Mouse (Mus musculus) forebrain, embryonic 13.5 days (tissue): ENCODE data around the gene Lrriq1. TPM values are rescaled to one million over a fixed set of nuclear protein-coding genes. Genes with fewer than 3 reads are reported as not detected.
A peak's percentile ranks its signal among the peaks of the same experiment; 100 is the strongest.

Source experiments
- ATAC-seq: fragments of 200-750 bp; cut with Nextera tagmentation; 2 replicates; pipeline ENCODE4 v1.8.0; 2017
- H3K27ac ChIP-seq: fragments of 300-500 bp; sonication (generic); 2 replicates; pipeline ENCODE4 v1.5.1; 2015; ENCODE audit warnings: inconsistent platforms, mild to moderate bottlenecking, moderate library complexity
- H3K27me3 ChIP-seq: fragments of 300-500 bp; sonication (generic); 2 replicates; pipeline ENCODE4 v1.6.1; 2015; ENCODE audit warnings: mild to moderate bottlenecking, inconsistent platforms
- H3K36me3 ChIP-seq: fragments of 300-500 bp; sonication (generic); 2 replicates; pipeline ENCODE4 v1.6.1; 2015; ENCODE audit warnings: mild to moderate bottlenecking, inconsistent platforms; ENCODE audit not compliant: poor library complexity, severe bottlenecking
- H3K4me1 ChIP-seq: fragments of 300-500 bp; sonication (generic); 2 replicates; pipeline ENCODE4 v1.6.1; 2015; ENCODE audit warnings: inconsistent platforms
- H3K4me2 ChIP-seq: fragments of 300-500 bp; sonication (generic); 2 replicates; pipeline ENCODE4 v1.6.1; 2015; ENCODE audit warnings: inconsistent platforms, mild to moderate bottlenecking, moderate library complexity
- H3K4me3 ChIP-seq: fragments of 300-500 bp; sonication (generic); 2 replicates; pipeline ENCODE4 v1.5.1; 2015; ENCODE audit warnings: mild to moderate bottlenecking, inconsistent platforms
- H3K9ac ChIP-seq: fragments of 300-500 bp; sonication (generic); 2 replicates; pipeline ENCODE4 v1.6.1; 2015; ENCODE audit warnings: mild to moderate bottlenecking, inconsistent platforms
- H3K9me3 ChIP-seq: fragments of 300-500 bp; sonication (generic); replicated peaks from 2 replicates; pipeline ENCODE4 v1.6.1; 2016; ENCODE audit warnings: inconsistent platforms
- WGBS: fragments of 180-500 bp; shearing (Covaris S2); methylation state at CpG from one replicate; pipeline ENCODE4 v1.1.7; 2015; 5-methylcytosine and 5-hydroxymethylcytosine counted together
- polyA plus RNA-seq: library from polyadenylated mRNA; unstranded; fragments of >200 nt; fragmentation: Nextera tagmentation; extraction: Ambion mirVana; gene quantifications from 2 replicates; pipeline ENCODE4 v1.2.1, GENCODE M21; 2015

The Lrriq1 gene
- polyA plus RNA-seq, 1 experiment from 2014 or later: 3.0 TPM

DNA sequence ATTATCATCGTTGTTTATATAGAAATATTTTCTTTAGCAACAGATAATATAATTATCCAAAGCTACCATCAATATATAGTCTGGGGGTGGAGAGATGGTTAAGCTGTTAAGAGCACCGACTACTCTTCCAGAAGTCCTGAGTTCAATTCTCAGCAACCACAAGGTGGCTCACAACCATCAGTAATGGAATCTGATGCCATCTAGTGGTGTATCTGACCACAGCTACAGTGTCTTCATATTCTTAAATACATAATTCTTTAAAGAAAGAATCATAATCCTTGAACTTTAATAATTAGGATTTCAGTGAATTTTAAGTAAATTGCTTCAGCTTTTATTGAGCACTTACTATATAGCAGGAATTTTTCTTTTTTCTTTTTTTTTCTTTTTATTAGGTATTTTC, 128.0 kb downstream of the Lrriq1 start:
- no peaks in the 10 kb centered on the region for H3K36me3 ChIP-seq
- no peak overlapping the region for H3K4me2 ChIP-seq
- H3K9ac ChIP-seq: no peak overlapping the region
- H3K27ac ChIP-seq: no peak overlapping the region
- 85% methylated on average over 2 of the region's 2 CpGs for WGBS
- no peak for ATAC-seq
- H3K9me3 ChIP-seq: no peaks in the 10 kb centered on the region
- no peaks in the 10 kb centered on the region for H3K27me3 ChIP-seq
- no peak overlapping the region for H3K4me3 ChIP-seq
- no peaks in the 10 kb centered on the region for H3K4me1 ChIP-seq

DNA sequence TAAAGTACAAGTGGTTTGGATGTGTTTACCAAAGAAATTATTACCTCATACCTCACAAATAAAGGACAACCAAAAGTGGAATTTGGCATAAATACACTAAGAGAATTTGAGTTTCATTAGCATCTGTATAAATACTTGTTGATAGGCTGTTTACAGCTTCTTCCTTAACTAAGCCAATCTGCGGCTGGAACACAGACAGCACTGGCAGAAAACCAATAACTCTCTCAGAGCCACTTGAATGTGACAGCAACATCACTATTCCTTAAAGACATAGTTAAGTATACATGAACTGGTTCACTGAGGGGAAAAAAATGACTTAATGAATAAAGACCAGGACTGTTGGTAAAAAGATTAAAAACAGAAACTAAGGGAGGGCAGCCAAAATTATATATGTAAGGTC, 150.0 kb downstream of the Lrriq1 start:
- H3K9me3 ChIP-seq: no peaks in the 10 kb centered on the region
- no peak overlapping the region for H3K4me2 ChIP-seq
- H3K4me3 ChIP-seq: no peak overlapping the region
- 48% methylated on average over 1 of the region's 1 CpGs for WGBS
- H3K36me3 ChIP-seq: no peaks in the 10 kb centered on the region
- no peak overlapping the region for H3K9ac ChIP-seq
- ATAC-seq: no peak
- no peaks in the 10 kb centered on the region for H3K27me3 ChIP-seq
- H3K4me1 ChIP-seq: no peaks in the 10 kb centered on the region
- H3K27ac ChIP-seq: no peak overlapping the region

DNA sequence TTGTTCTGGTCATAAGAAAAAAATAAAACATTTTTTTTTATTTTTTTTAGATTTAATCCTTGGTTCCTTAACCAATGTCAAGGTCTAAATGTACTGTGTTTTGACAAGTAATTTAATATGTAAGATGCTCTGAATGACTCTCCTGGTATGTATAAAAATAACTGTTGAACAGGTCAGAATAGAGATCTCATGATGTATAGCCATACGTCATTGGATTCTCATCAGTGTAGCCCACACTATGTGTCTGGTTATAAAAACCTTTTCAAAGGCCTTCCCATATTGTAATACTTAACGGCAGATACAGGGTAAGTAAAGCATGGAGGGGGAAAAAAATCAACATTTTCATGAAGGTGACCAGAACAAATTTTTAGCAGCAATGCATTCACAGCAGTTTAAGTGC, 186.5 kb downstream of the Lrriq1 start:
- Histone ChIP-seq H3K4me3 (no peak overlapping the region), H3K4me2 (no peak overlapping the region), H3K27me3 (no peaks in the 10 kb centered on the region), H3K4me1 (no peaks in the 10 kb centered on the region), H3K36me3 (no peaks in the 10 kb centered on the region), H3K9me3 (no peaks in the 10 kb centered on the region), H3K9ac (no peak overlapping the region), H3K27ac (no peak overlapping the region)
- WGBS: 87% methylated on average over 2 of the region's 2 CpGs
- ATAC-seq: no peak

DNA sequence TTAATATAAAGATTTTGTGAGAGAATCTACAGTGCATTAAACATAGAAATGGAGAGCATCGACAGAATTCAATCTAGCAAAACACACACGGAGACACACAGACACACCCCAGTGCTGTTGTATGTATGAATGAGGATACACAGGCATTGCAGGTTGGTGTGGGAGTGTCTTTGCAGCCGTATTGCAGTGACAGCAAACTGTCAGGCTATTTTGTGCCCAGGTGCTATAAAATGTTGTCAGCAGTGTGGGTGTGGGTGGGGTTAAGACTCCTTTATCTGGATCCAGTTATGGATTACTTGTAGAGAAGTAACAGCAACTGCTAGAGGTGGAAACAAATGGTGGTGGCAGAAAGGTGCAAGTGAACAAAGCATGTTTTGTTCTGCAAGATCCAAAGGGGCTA, 189.5 kb downstream of the Lrriq1 start:
- H3K27me3 ChIP-seq: no peaks in the 10 kb centered on the region
- WGBS: 79% methylated on average over 3 of the region's 3 CpGs
- no peak overlapping the region for H3K4me3 ChIP-seq
- no peaks in the 10 kb centered on the region for H3K36me3 ChIP-seq
- H3K9me3 ChIP-seq: no peaks in the 10 kb centered on the region
- H3K4me1 ChIP-seq: no peaks in the 10 kb centered on the region
- H3K9ac ChIP-seq: no peak overlapping the region
- ATAC-seq: no peak
- H3K4me2 ChIP-seq: no peak overlapping the region
- no peak overlapping the region for H3K27ac ChIP-seq

DNA sequence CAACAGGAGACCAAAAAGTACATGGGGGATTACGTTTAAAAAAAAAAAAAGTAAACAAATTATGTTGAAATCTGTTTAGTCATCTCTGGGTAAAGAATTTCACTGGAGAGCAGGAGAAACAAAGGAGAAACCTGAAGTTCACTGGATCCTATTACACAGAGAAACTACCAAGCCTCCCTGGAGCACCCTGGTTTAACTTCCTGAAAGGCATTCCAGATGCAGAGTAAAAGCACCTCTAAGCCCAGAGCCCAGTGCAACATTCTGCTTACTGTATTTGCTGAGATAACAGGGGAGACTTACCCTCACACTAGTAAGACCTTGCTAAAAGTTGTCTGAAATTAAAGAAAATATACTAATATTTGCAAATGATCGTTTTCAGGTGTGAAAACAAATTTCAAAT, 191.1 kb downstream of the Lrriq1 start:
- Histone ChIP-seq H3K27ac (no peak overlapping the region), H3K36me3 (no peaks in the 10 kb centered on the region), H3K27me3 (no peaks in the 10 kb centered on the region), H3K4me1 (no peaks in the 10 kb centered on the region), H3K9ac (no peak overlapping the region), H3K9me3 (no peaks in the 10 kb centered on the region), H3K4me3 (no peak overlapping the region), H3K4me2 (no peak overlapping the region)
- no peak for ATAC-seq
- WGBS: 64% methylated on average over 2 of the region's 2 CpGs

DNA sequence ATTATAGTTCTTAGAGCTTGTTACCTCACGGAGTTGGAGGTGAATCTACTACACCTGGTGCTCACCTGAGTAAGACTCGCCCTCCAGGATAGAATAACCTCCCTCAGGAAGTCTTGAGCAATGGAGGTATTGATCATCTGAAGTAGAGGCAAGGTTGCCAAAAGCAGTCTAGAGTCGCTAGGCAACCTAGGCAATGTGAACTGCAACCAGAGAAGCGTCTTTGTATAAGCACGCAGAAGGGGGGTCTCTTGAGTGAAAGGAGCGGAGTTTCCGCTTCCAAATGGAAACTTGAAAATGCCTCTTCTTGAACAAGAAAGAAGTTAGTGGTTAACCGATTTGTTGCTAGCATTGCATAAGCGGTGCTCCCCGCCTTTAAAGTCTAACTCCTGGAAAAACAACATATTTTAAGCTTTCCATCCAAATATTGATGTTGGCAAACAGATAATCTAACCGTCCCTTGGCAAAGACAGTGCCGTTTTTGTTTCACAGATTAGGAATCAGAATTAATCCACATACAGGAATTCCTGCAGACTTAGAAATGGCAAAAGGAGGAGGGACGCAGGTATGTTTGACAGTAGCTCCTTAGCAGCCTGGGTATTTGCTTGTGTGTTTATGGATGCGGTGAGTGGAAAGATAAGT, 201.0 kb downstream of the Lrriq1 start:
- no peak for ATAC-seq
- Histone ChIP-seq H3K36me3 (no peaks in the 10 kb centered on the region), H3K4me1 (peaks cover under 1% of the 10 kb centered on the region; the same call in 1 of the 2 replicates), H3K9ac (no peak overlapping the region), H3K4me3 (no peak overlapping the region), H3K4me2 (no peak overlapping the region; the same call in 1 of the 2 replicates), H3K27me3 (peaks cover 65% of the 10 kb centered on the region), H3K9me3 (no peaks in the 10 kb centered on the region), H3K27ac (no peak overlapping the region)
- WGBS: under 1% methylated on average over 14 of the region's 14 CpGs

DNA sequence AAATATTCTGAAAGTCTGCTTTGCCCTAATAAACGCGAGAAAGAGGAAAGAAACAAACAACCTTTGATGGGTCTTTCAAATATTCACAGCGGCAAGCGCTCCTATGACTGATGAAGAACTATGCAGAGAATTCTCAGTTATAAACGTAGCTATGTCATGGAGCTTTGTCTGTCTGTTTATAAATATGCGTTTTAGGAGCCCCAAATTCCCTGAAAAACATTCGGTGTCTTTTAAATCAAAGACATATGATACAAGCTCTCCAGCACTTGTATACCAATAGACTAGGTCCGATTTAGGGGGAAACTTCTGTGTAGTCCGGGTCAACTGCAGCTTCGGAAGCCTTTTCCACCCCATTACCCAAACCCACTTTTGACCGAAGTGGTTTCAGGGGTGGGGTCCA, 205.2 kb downstream of the Lrriq1 start:
- Histone ChIP-seq H3K36me3 (no peaks in the 10 kb centered on the region), H3K9ac (no peak overlapping the region), H3K4me1 (peaks cover 18% of the 10 kb centered on the region), H3K27ac (no peak overlapping the region), H3K4me2 (no peak overlapping the region), H3K4me3 (no peak overlapping the region), H3K27me3 (peaks cover 86% of the 10 kb centered on the region), H3K9me3 (no peaks in the 10 kb centered on the region)
- WGBS: 2% methylated on average over 11 of the region's 11 CpGs
- ATAC-seq: no peak

DNA sequence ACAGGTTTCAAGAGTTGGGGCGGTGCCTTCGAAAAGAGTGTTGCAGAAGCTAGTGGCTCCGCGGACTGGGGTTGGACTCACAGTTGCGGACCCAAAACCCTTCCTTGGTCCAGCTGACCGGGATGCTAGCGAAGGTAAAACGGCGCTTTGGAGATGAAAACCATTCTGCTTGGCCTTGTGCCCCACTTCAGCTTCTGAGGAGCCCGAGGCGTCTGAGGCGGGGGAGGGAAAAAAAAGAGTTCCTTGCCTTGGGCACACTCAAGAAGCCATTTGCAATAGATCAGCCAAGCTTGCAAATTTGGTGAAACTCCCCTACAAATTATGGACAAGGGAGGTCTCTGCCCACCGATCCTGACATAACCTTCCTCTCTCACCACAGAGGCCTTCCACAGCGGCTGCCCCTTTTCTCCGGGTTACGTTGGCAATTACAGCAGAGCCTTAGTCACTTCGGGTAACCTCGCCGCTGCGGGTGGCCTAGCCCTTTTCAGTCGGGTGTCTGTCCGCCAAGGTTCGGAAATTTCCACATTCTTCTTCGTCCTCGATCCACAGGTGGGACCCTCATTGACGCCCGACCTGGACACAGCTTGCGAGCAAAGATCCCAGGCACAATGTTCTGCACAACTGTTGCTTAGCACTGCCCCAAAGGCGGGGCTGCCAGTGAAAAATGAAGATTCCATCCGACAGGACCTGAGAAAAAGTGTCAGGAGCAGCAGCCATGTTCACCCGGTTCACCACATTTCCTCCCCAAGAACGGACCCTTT, 206.2 kb downstream of the Lrriq1 start, which contains the start of gene Alx1:
TSS of gene Alx1 (minus strand) at position 486 of the 761 bp plus-strand sequence.
- Histone ChIP-seq H3K9me3 (no peaks in the 10 kb centered on the region), H3K27me3 (peaks cover 82% of the 10 kb centered on the region), H3K36me3 (no peaks in the 10 kb centered on the region), H3K4me3 (no peak within 1 kb of the TSS; the same call in 1 of the 2 replicates), H3K27ac (no peak within 1 kb of the TSS), H3K4me1 (peaks cover 18% of the 10 kb centered on the region), H3K4me2 (peak within 1 kb of the TSS; percentile 50; the same call in 1 of the 2 replicates), H3K9ac (no peak within 1 kb of the TSS)
- no peak for ATAC-seq
- WGBS: under 1% methylated on average over 32 of the region's 32 CpGs

DNA sequence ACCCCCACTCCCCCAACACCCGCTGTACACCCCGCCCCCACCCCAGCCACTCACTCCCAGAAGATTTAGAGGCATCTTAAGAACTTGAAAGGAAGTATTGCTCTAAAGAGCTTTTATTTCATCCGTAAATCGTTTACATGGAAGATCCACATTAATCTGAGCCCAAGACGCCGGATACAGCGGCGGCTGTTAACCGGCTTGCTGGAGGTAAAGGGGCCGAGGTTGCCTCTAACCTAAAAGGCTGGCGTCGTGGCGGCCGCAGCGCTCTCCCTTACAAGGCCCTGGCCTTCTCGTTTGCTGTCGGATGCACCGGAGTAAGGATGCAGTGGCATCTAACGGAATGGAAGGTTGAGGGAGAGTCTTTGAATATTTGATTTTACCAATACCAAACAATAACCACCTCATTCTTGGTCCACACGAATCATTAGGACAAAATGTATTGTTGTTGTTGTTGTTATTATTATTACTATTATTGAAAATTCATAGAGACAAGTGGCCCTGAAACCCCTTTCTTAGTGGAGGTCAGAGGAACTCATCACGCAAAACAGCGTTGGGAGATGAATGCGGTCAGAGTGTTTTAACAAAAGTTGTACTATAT, 206.9 kb downstream of the Lrriq1 start:
- WGBS: under 1% methylated on average over 22 of the region's 23 CpGs
- Histone ChIP-seq H3K27me3 (peaks cover 76% of the 10 kb centered on the region), H3K4me2 (peak overlapping the region; percentile 50), H3K9ac (no peak overlapping the region), H3K4me1 (peaks cover 18% of the 10 kb centered on the region), H3K9me3 (no peaks in the 10 kb centered on the region), H3K27ac (no peak overlapping the region), H3K4me3 (no peak overlapping the region; the same call in 1 of the 2 replicates), H3K36me3 (no peaks in the 10 kb centered on the region)
- ATAC-seq: no peak

DNA sequence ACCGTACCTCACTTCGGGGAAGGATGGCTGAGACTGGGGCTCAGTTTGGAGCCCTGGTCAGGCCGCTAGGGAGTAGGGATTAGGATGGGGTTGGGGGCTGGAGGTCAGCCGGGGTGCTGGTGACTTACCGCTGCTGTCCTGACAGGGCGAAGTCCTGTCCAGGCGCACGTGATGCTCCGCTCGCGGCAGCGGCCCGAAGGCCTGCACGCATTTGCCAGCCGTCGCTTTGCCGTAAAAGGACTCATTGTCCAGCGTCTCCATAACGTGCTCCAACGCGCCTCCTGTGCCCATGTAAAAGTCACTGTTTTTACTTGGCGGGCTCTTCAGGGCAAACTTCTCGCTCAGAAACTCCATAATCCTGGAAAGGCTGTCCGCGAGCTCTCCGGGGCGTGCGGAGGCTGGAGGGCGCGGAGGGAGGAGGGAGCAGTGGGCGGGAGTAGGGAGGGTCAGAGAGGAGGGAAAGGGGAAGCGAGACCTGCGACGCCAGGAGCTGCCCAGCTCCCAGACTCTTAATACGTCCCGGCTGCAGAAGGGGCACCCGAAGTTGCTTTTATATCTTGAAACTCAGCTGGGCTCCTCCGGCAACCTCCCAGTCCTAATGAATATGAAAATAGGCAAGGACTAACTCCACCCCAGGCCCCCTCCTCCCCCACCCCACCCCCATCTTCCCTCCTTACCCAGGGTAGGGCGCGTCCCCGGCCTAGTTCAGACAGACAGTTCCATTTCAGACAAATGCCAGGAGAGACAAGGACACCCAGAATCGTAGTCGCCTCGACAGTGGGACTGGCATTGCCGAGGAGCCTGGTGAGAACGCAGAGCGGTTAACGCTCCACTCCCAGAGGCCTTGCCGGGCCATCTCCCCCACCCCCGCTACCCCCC, 207.6 kb downstream of the Lrriq1 start:
- H3K36me3 ChIP-seq: no peaks in the 10 kb centered on the region
- no peaks in the 10 kb centered on the region for H3K9me3 ChIP-seq
- WGBS: 1% methylated on average over 48 of the region's 50 CpGs
- peak overlapping the region; percentile 31 for H3K4me3 ChIP-seq
- ATAC-seq: peak; percentile 59
- H3K27ac ChIP-seq: no peak overlapping the region
- peaks cover 79% of the 10 kb centered on the region for H3K27me3 ChIP-seq
- peak overlapping the region; percentile 50 for H3K4me2 ChIP-seq
- H3K9ac ChIP-seq: no peak overlapping the region
- H3K4me1 ChIP-seq: peaks cover 18% of the 10 kb centered on the region

DNA sequence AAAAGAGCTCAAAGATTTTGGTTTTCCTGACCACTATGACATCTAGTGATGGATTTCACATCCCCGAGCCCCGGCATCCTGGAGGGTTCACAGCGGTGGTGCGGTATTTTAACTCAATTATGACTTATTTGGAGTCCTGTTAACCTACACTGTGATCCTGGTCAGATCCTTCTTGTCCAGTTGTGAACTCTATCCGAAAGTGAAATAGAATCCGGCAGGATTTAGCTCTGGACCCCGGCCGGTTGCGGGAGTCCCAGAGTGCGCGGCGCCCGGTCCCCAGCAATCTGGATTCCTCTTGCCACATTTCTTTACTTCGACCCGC, 208.2 kb downstream of the Lrriq1 start:
- WGBS: under 1% methylated on average over 15 of the region's 15 CpGs
- Histone ChIP-seq H3K4me3 (peak overlapping the region; percentile 31), H3K4me2 (peak overlapping the region; percentile 50), H3K4me1 (peaks cover 18% of the 10 kb centered on the region), H3K36me3 (no peaks in the 10 kb centered on the region), H3K27me3 (peaks cover 73% of the 10 kb centered on the region), H3K9ac (no peak overlapping the region), H3K27ac (no peak overlapping the region), H3K9me3 (no peaks in the 10 kb centered on the region)
- no peak for ATAC-seq
